ENCODE assay signal across 9 mouse cellular contexts in genomic region chr5:30588301-30588968, GRCm38 (mm10). TPM values are rescaled to one million over a fixed set of nuclear protein-coding genes. Genes with fewer than 3 reads are reported as not detected.
DNase-seq lines count a peak whose midpoint lies in the region; ATAC-seq and TF ChIP-seq lines count a peak whose summit lies in the region.
"Had no signal": no experiment of that assay in that cellular context is flagged by ENCODE, and none has a peak within 500 bp of the region (broad histone marks: within the 10 kb centered on the region; RNA-seq: fewer than 3 reads in every experiment).

No protein-coding gene starts in this region.

- 4% methylated on average over 70 of the region's 70 CpGs for WGBS in liver, adult 2 months
- WGBS in neural tube, embryonic 15.5 days, result 1% methylated on average over 64 of the region's 70 CpGs

- peak; percentile 70 for DNase-seq in cerebellum, adult 11 months
- DNase-seq in cerebellum, postnatal 4 days (ENCODE audit: low spot score in 2 of 2), result no peak
- peak; percentile 56 for DNase-seq in embryo, embryonic 10.5 days (ENCODE audit: low spot score)
- peak; percentile 57 for DNase-seq in heart, postnatal 4 days
- no peak for DNase-seq in liver, adult 2 months (ENCODE audit: extremely low read depth, low read depth, low spot score)

- peak; percentile 71 for ATAC-seq in neural tube, embryonic 15.5 days (ENCODE audit: low FRiP score)
- ATAC-seq in megakaryocyte-erythroid progenitor cell, adult 5-6 weeks (replicated peaks; ENCODE audit: low FRiP score, low TSS enrichment, poor library complexity, severe bottlenecking), result no peak

- H3K4me3 ChIP-seq in ES-Bruce4 (ENCODE audit: low read depth, low read length), result peak overlapping the region; percentile 54
- H3K4me3 ChIP-seq in liver, adult 2 months (ENCODE audit: insufficient read depth, low read depth, low read length), result peak overlapping the region; percentile 45; the same call in 1 of the 2 replicates
- H3K4me3 ChIP-seq in neural tube, embryonic 15.5 days (replicated peaks), result peak overlapping the region; percentile 66

- H3K79me2 ChIP-seq in liver, adult 2 months (ENCODE audit: control insufficient read depth, insufficient read depth, low read length), result no peaks in the 10 kb centered on the region

- no peaks in the 10 kb centered on the region for H3K9me3 ChIP-seq in ES-Bruce4 (replicated peaks; ENCODE audit: control insufficient read depth, insufficient read depth, low read length, poor library complexity, severe bottlenecking)
- H3K9me3 ChIP-seq in neural tube, embryonic 15.5 days (replicated peaks), result no peaks in the 10 kb centered on the region

- no peak for TF ChIP-seq CTCF in ES-Bruce4 (IDR thresholded peaks at IDR 0.05; ENCODE audit: low read depth, low read length)
- TF ChIP-seq CTCF in liver, adult 2 months (IDR thresholded peaks at IDR 0.05; ENCODE audit: low read depth, low read length), result no peak

- peak overlapping the region; percentile 90 for H3K4me2 ChIP-seq in neural tube, embryonic 15.5 days

- H3K9ac ChIP-seq in ES-Bruce4 (ENCODE audit: low read depth, poor library complexity, severe bottlenecking), result 0 out of 2 replicates have a peak overlapping the region, but pooled peaks have one; percentile 32
- peak overlapping the region; percentile 47; the same call in 1 of the 2 replicates for H3K9ac ChIP-seq in liver, adult 2 months (ENCODE audit: low read depth, low read length)
- H3K9ac ChIP-seq in neural tube, embryonic 15.5 days (replicated peaks), result peak overlapping the region; percentile 76

- no peak for TF ChIP-seq EP300 in ES-Bruce4 (IDR thresholded peaks at IDR 0.05; ENCODE audit: insufficient read depth, low read depth, low read length)

- H3K27ac ChIP-seq in ES-Bruce4 (ENCODE audit: insufficient read depth, low read length), result no peak overlapping the region
- no peak overlapping the region for H3K27ac ChIP-seq in liver, adult 2 months (replicated peaks; ENCODE audit: insufficient read depth, low read depth, low read length)
- peak overlapping the region; percentile 87 for H3K27ac ChIP-seq in neural tube, embryonic 15.5 days (replicated peaks)

- H3K4me1 ChIP-seq in ES-Bruce4 (ENCODE audit: control insufficient read depth, insufficient read depth, low read length), result no peaks in the 10 kb centered on the region
- peaks cover 1% of the 10 kb centered on the region; the same call in 1 of the 2 replicates for H3K4me1 ChIP-seq in liver, adult 2 months (ENCODE audit: control insufficient read depth, insufficient read depth, low read length)
- peaks cover 57% of the 10 kb centered on the region for H3K4me1 ChIP-seq in neural tube, embryonic 15.5 days

- peaks cover 12% of the 10 kb centered on the region for H3K27me3 ChIP-seq in ES-Bruce4 (ENCODE audit: control insufficient read depth, insufficient read depth, low read length, poor library complexity, severe bottlenecking)
- H3K27me3 ChIP-seq in liver, adult 2 months (ENCODE audit: control insufficient read depth, insufficient read depth, low read length), result peaks cover 10% of the 10 kb centered on the region
- H3K27me3 ChIP-seq in neural tube, embryonic 15.5 days (replicated peaks), result peaks cover 27% of the 10 kb centered on the region; the same call in 1 of the 2 replicates

- TF ChIP-seq POLR2A in ES-Bruce4 (IDR thresholded peaks at IDR 0.05; ENCODE audit: insufficient read depth, low read length), result no peak
- no peak for TF ChIP-seq POLR2A in liver, adult 2 months (IDR thresholded peaks at IDR 0.05; ENCODE audit: extremely low read depth, insufficient read depth, low read length)

- no peaks in the 10 kb centered on the region for H3K36me3 ChIP-seq in ES-Bruce4 (ENCODE audit: control insufficient read depth, insufficient read depth, low read length, poor library complexity, severe bottlenecking)
- no peaks in the 10 kb centered on the region for H3K36me3 ChIP-seq in liver, adult 2 months (ENCODE audit: control insufficient read depth, insufficient read depth, low read length)
- H3K36me3 ChIP-seq in neural tube, embryonic 15.5 days, result no peaks in the 10 kb centered on the region

RNA-seq across cellular contexts. Expression of gene Kcnk3, which starts 0.5 kb away (rescaled TPM):
- polyA plus RNA-seq in ES-Bruce4 (2011; ENCODE audit: insufficient read depth, insufficient read length, low read depth, missing spikeins), result not detected in 2 replicates
- 100 to 1,000 TPM; 145 TPM for total RNA-seq in heart, postnatal 4 days (2021)
- total RNA-seq in liver, adult 2 months (2014; rRNA removed), result 0.18 and 1.0 TPM in 2 replicates
- 0.61 and 3.2 TPM in 2 replicates for polyA plus RNA-seq in liver, adult 2 months (2012; rRNA removed)
- polyA plus RNA-seq in neural tube, embryonic 15.5 days (2015; fragmentation: Nextera tagmentation; extraction: Ambion mirVana), result 12.5 and 12.9 TPM in 2 replicates
- total RNA-seq in megakaryocyte-erythroid progenitor cell, adult 5-6 weeks (2014; fragmentation: Nextera tagmentation), result not detected in 2 replicates
- total RNA-seq in megakaryocyte-erythroid progenitor cell, adult 5-6 weeks (2017), result 0.04 TPM in 1 of 2 replicates, not detected in the other

RNA-seq across cellular contexts. Expression of gene Cib4, which starts 42.8 kb away (rescaled TPM):
- polyA plus RNA-seq in ES-Bruce4 (2011; ENCODE audit: insufficient read depth, insufficient read length, low read depth, missing spikeins), result not detected in 2 replicates
- not detected for total RNA-seq in heart, postnatal 4 days (2021)
- not detected in 2 replicates for total RNA-seq in liver, adult 2 months (2014; rRNA removed)
- polyA plus RNA-seq in liver, adult 2 months (2012; rRNA removed), result not detected in 2 replicates
- not detected in 2 replicates for polyA plus RNA-seq in neural tube, embryonic 15.5 days (2015; fragmentation: Nextera tagmentation; extraction: Ambion mirVana)
- not detected in 2 replicates for total RNA-seq in megakaryocyte-erythroid progenitor cell, adult 5-6 weeks (2014; fragmentation: Nextera tagmentation)
- total RNA-seq in megakaryocyte-erythroid progenitor cell, adult 5-6 weeks (2017), result not detected in 2 replicates
- total RNA-seq: hematopoietic stem cell, adult 5-6 weeks had no signal

RNA-seq across cellular contexts. Expression of gene Slc35f6, which starts 59.3 kb away (rescaled TPM):
- 14.3 and 17.6 TPM in 2 replicates for polyA plus RNA-seq in ES-Bruce4 (2011; ENCODE audit: insufficient read depth, insufficient read length, low read depth, missing spikeins)
- 10 to 100 TPM; 35.1 to 38.5 TPM for total RNA-seq in heart, postnatal 4 days (2021)
- total RNA-seq in liver, adult 2 months (2014; rRNA removed), result 16.2 and 19.0 TPM in 2 replicates
- 44.3 and 55.4 TPM in 2 replicates for polyA plus RNA-seq in liver, adult 2 months (2012; rRNA removed)
- 31.2 and 32.8 TPM in 2 replicates for polyA plus RNA-seq in neural tube, embryonic 15.5 days (2015; fragmentation: Nextera tagmentation; extraction: Ambion mirVana)
- total RNA-seq in megakaryocyte-erythroid progenitor cell, adult 5-6 weeks (2014; fragmentation: Nextera tagmentation), result 18.5 and 23.4 TPM in 2 replicates
- total RNA-seq in megakaryocyte-erythroid progenitor cell, adult 5-6 weeks (2017), result 6.8 and 8.9 TPM in 2 replicates

Comparison
In these comparisons a context has a peak if more than half of its experiments do, and no peak if none do; other contexts are left out.
1. DNase-seq: peak in cerebellum, adult 11 months (single experiment), embryo, embryonic 10.5 days (single experiment) and heart, postnatal 4 days (single experiment); none in cerebellum, postnatal 4 days (0 of 2) and liver, adult 2 months (single experiment).
2. RNA of gene Kcnk3, which starts 0.5 kb away (total RNA-seq): 145 TPM in heart, postnatal 4 days; 0.18 to 1.0 TPM in liver, adult 2 months and 0.04 TPM in megakaryocyte-erythroid progenitor cell, adult 5-6 weeks; every median in the first group is over 10 times any median in the second.
3. Peak in every context shown above with its lines, with median percentiles within 50 percentile points of each other: H3K4me3 ChIP-seq and H3K9ac ChIP-seq.